Mouse (Mus musculus) kidney, embryonic 16.5 days (tissue): ENCODE results near the gene Enkd1. TPM values are rescaled to one million over a fixed set of nuclear protein-coding genes. Genes with fewer than 3 reads are reported as not detected.
A peak's percentile ranks its signal among the peaks of the same experiment; 100 is the strongest.

Source experiments
- ATAC-seq: fragments of 200-750 bp; cut with Nextera tagmentation; 2 replicates; pipeline ENCODE4 v1.8.0; 2017; ENCODE audit warnings: moderate TSS enrichment; ENCODE audit not compliant: low FRiP score, low TSS enrichment
- H3K27ac ChIP-seq: fragments of 300-500 bp; sonication (generic); 2 replicates; pipeline ENCODE4 v1.5.1; 2014; ENCODE audit warnings: low read length
- H3K27me3 ChIP-seq: fragments of 300-500 bp; sonication (generic); 2 replicates; pipeline ENCODE4 v1.6.1; 2014; ENCODE audit warnings: low read length, control low read depth, mixed read lengths; ENCODE audit not compliant: insufficient read depth
- H3K36me3 ChIP-seq: fragments of 300-500 bp; sonication (generic); 2 replicates; pipeline ENCODE4 v1.6.1; 2014; ENCODE audit warnings: low read length, control low read depth, mixed read lengths; ENCODE audit not compliant: insufficient read depth
- H3K4me1 ChIP-seq: fragments of 300-500 bp; sonication (generic); 2 replicates; pipeline ENCODE4 v1.6.1; 2014; ENCODE audit warnings: low read length, control low read depth, mixed read lengths; ENCODE audit not compliant: insufficient read depth
- H3K4me2 ChIP-seq: fragments of 300-500 bp; sonication (generic); replicated peaks from 2 replicates; pipeline ENCODE4 v1.6.1; 2014; ENCODE audit warnings: low read depth, low read length
- H3K4me3 ChIP-seq: fragments of 300-500 bp; sonication (generic); 2 replicates; pipeline ENCODE4 v1.5.1; 2014; ENCODE audit warnings: mild to moderate bottlenecking, low read length
- H3K9ac ChIP-seq: fragments of 300-500 bp; sonication (generic); replicated peaks from 2 replicates; pipeline ENCODE4 v1.6.1; 2014; ENCODE audit warnings: low read length
- H3K9me3 ChIP-seq: fragments of 300-500 bp; sonication (generic); 2 replicates; pipeline ENCODE4 v1.6.1; 2016; ENCODE audit warnings: low read length, control low read depth
- WGBS: fragments of 180-500 bp; shearing (Covaris S2); extraction: QIAGEN DNeasy Blood & Tissue Kit; methylation state at CpG from one replicate; pipeline ENCODE4 v1.1.7; 2014; 5-methylcytosine and 5-hydroxymethylcytosine counted together
- polyA plus RNA-seq: library from polyadenylated mRNA; unstranded; fragments of >200 nt; fragmentation: Nextera tagmentation; extraction: Ambion mirVana; gene quantifications from 2 replicates; pipeline ENCODE4 v1.2.1, GENCODE M21; 2015

Gene Enkd1
- polyA plus RNA-seq, 1 experiment from 2014 or later = 29.0 TPM

- peaks cover 33% of the 10 kb centered on the region for H3K4me1 ChIP-seq
- H3K36me3 ChIP-seq = peaks cover 19% of the 10 kb centered on the region
- ATAC-seq = no peak
- WGBS = 92% methylated on average over 34 of the region's 34 CpGs
- H3K27ac ChIP-seq = no peak overlapping the region
- no peak overlapping the region for H3K9ac ChIP-seq
- H3K9me3 ChIP-seq = no peaks in the 10 kb centered on the region
- H3K4me3 ChIP-seq = no peak overlapping the region
- no peak overlapping the region for H3K4me2 ChIP-seq
- no peaks in the 10 kb centered on the region for H3K27me3 ChIP-seq
Observed at GRCm38 (mm10) chr8:105704146-105704812, 3.7 kb downstream of the Enkd1 start.

- 91% methylated on average over 24 of the region's 24 CpGs for WGBS
- Histone ChIP-seq H3K4me2 (no peak overlapping the region), H3K27me3 (no peaks in the 10 kb centered on the region), H3K4me3 (no peak overlapping the region), H3K9ac (no peak overlapping the region), H3K36me3 (peaks cover 29% of the 10 kb centered on the region), H3K9me3 (no peaks in the 10 kb centered on the region), H3K4me1 (peaks cover 33% of the 10 kb centered on the region), H3K27ac (no peak overlapping the region)
- no peak for ATAC-seq
Observed at GRCm38 (mm10) chr8:105702731-105703415, 5.1 kb downstream of the Enkd1 start.

- Histone ChIP-seq H3K4me3 (peak overlapping the region; percentile 71), H3K9ac (peak overlapping the region; percentile 74), H3K4me2 (peak overlapping the region; percentile 93), H3K27me3 (no peaks in the 10 kb centered on the region), H3K4me1 (peaks cover 29% of the 10 kb centered on the region), H3K27ac (peak overlapping the region; percentile 65), H3K36me3 (peaks cover 38% of the 10 kb centered on the region), H3K9me3 (no peaks in the 10 kb centered on the region)
- ATAC-seq = 0 out of 2 replicates have a peak, but pooled peaks have one; percentile 6
- 39% methylated on average over 18 of the region's 18 CpGs for WGBS
Observed at GRCm38 (mm10) chr8:105702001-105702401, 6.0 kb downstream of the Enkd1 start.

GRCm38 (mm10) chr8:105700966-105701824 lies 6.8 kb downstream of the Enkd1 start, which contains the start of the genes Acd and Pard6a:
TSS of gene Acd (minus strand) at chr8:105701102.
TSS of gene Pard6a (plus strand) at chr8:105701148.
- Histone ChIP-seq H3K4me1 (peaks cover 21% of the 10 kb centered on the region), H3K9me3 (no peaks in the 10 kb centered on the region), H3K4me2 (peak within 1 kb of the TSS; percentile 93), H3K36me3 (peaks cover 41% of the 10 kb centered on the region), H3K4me3 (peak within 1 kb of the TSS; percentile 71), H3K27me3 (no peaks in the 10 kb centered on the region), H3K9ac (peak within 1 kb of the TSS; percentile 74), H3K27ac (peak within 1 kb of the TSS; percentile 95)
- WGBS = under 1% methylated on average over 60 of the region's 60 CpGs
- ATAC-seq = peak; percentile 73

- Histone ChIP-seq H3K4me1 (peaks cover 19% of the 10 kb centered on the region), H3K4me2 (peak overlapping the region; percentile 93), H3K27me3 (no peaks in the 10 kb centered on the region), H3K9me3 (no peaks in the 10 kb centered on the region), H3K27ac (peak overlapping the region; percentile 95), H3K9ac (peak overlapping the region; percentile 74), H3K36me3 (peaks cover 41% of the 10 kb centered on the region), H3K4me3 (peak overlapping the region; percentile 71)
- under 1% methylated on average over 21 of the region's 21 CpGs for WGBS
- peak; percentile 39 for ATAC-seq
Observed at GRCm38 (mm10) chr8:105700566-105700965, 7.4 kb downstream of the Enkd1 start.

GRCm38 (mm10) chr8:105699488-105700215 lies 8.4 kb downstream of the Enkd1 start:
- H3K4me1 ChIP-seq = peaks cover 19% of the 10 kb centered on the region
- 89% methylated on average over 11 of the region's 11 CpGs for WGBS
- H3K36me3 ChIP-seq = peaks cover 41% of the 10 kb centered on the region
- H3K9ac ChIP-seq = peak overlapping the region; percentile 74
- H3K4me3 ChIP-seq = peak overlapping the region; percentile 71
- no peak for ATAC-seq
- H3K4me2 ChIP-seq = peak overlapping the region; percentile 93
- H3K27me3 ChIP-seq = no peaks in the 10 kb centered on the region
- no peak overlapping the region for H3K27ac ChIP-seq
- no peaks in the 10 kb centered on the region for H3K9me3 ChIP-seq

GRCm38 (mm10) chr8:105698734-105699133 lies 9.3 kb downstream of the Enkd1 start:
- no peak overlapping the region for H3K4me3 ChIP-seq
- ATAC-seq = no peak
- no peak overlapping the region for H3K4me2 ChIP-seq
- H3K9me3 ChIP-seq = no peaks in the 10 kb centered on the region
- no peaks in the 10 kb centered on the region for H3K27me3 ChIP-seq
- H3K27ac ChIP-seq = no peak overlapping the region
- H3K9ac ChIP-seq = no peak overlapping the region
- peaks cover 33% of the 10 kb centered on the region for H3K36me3 ChIP-seq
- WGBS = 92% methylated on average over 5 of the region's 5 CpGs
- peaks cover 28% of the 10 kb centered on the region for H3K4me1 ChIP-seq

- Histone ChIP-seq H3K4me3 (no peak overlapping the region), H3K4me1 (peaks cover 28% of the 10 kb centered on the region), H3K27me3 (no peaks in the 10 kb centered on the region), H3K4me2 (no peak overlapping the region), H3K9me3 (no peaks in the 10 kb centered on the region), H3K9ac (no peak overlapping the region), H3K36me3 (peaks cover 26% of the 10 kb centered on the region), H3K27ac (no peak overlapping the region)
- WGBS = 90% methylated on average over 17 of the region's 17 CpGs
- no peak for ATAC-seq
Observed at GRCm38 (mm10) chr8:105697196-105697780, 10.7 kb downstream of the Enkd1 start.
